Mouse (Mus musculus) heart, embryonic 14.5 days (tissue): ENCODE results near the gene Rxra. TPM values are rescaled to one million over a fixed set of nuclear protein-coding genes. Genes with fewer than 3 reads are reported as not detected.

ENCODE experiments used
- ATAC-seq: fragments of 200-750 bp; cut with Nextera tagmentation; 2 replicates; pipeline ENCODE4 v1.8.0; 2017; ENCODE audit warnings: low read depth, moderate TSS enrichment; ENCODE audit not compliant: insufficient number of reproducible peaks, insufficient read depth, low FRiP score
- H3K27ac ChIP-seq, 2 experiments: fragments of 200-500 bp in 1 of 2; fragments of 300-500 bp in 1 of 2; sonication (generic) in 1 of 2; replicated peaks in 1 of 2; 2 replicates each; pipeline ENCODE4 v1.5.1; 2012 to 2014; ENCODE audit warnings: low read depth in 2 of 2, low read length in 2 of 2, control low read depth in 1 of 2, mild to moderate bottlenecking in 1 of 2, mixed read lengths in 1 of 2; ENCODE audit not compliant: control insufficient read depth in 1 of 2, insufficient read depth in 1 of 2
- H3K27me3 ChIP-seq: fragments of 300-500 bp; sonication (generic); 2 replicates; pipeline ENCODE4 v1.6.1; 2014; ENCODE audit warnings: mild to moderate bottlenecking, low read length, control low read depth; ENCODE audit not compliant: control insufficient read depth, insufficient read depth
- H3K36me3 ChIP-seq: fragments of 300-500 bp; sonication (generic); 2 replicates; pipeline ENCODE4 v1.6.1; 2014; ENCODE audit warnings: mild to moderate bottlenecking, control low read depth, low read length, mixed read lengths; ENCODE audit not compliant: control insufficient read depth, insufficient read depth
- H3K4me1 ChIP-seq, 2 experiments: fragments of 200-500 bp in 1 of 2; fragments of 300-500 bp in 1 of 2; sonication (generic) in 1 of 2; 2 replicates each; pipeline ENCODE4 v1.6.1; 2012 to 2014; ENCODE audit warnings: low read length in 2 of 2, control low read depth in 1 of 2, mixed read lengths in 1 of 2; ENCODE audit not compliant: control insufficient read depth in 2 of 2, insufficient read depth in 2 of 2
- H3K4me2 ChIP-seq: fragments of 300-500 bp; sonication (generic); 2 replicates; pipeline ENCODE4 v1.6.1; 2014; ENCODE audit warnings: mild to moderate bottlenecking, low read length
- H3K4me3 ChIP-seq, 2 experiments: fragments of 200-500 bp in 1 of 2; fragments of 300-500 bp in 1 of 2; sonication (generic) in 1 of 2; 2 replicates each; pipeline ENCODE4 v1.5.1; 2012 to 2014; ENCODE audit warnings: low read length in 2 of 2, mild to moderate bottlenecking in 2 of 2, control low read depth in 1 of 2, low read depth in 1 of 2, moderate library complexity in 1 of 2; ENCODE audit not compliant: control insufficient read depth in 1 of 2, insufficient read depth in 1 of 2
- H3K9ac ChIP-seq: fragments of 300-500 bp; sonication (generic); 2 replicates; pipeline ENCODE4 v1.6.1; 2014; ENCODE audit warnings: mild to moderate bottlenecking, low read length
- H3K9me3 ChIP-seq: fragments of 300-500 bp; sonication (generic); 2 replicates; pipeline ENCODE4 v1.6.1; 2016; ENCODE audit warnings: low read length, control low read depth; ENCODE audit not compliant: control insufficient read depth
- WGBS: fragments of 180-500 bp; shearing (Covaris S2); extraction: QIAGEN DNeasy Blood & Tissue Kit; methylation state at CpG from one replicate; pipeline ENCODE4 v1.1.7; 2014; 5-methylcytosine and 5-hydroxymethylcytosine counted together
- polyA plus RNA-seq: library from polyadenylated mRNA; unstranded; fragments of >200 nt; fragmentation: Nextera tagmentation; extraction: Ambion mirVana; gene quantifications from 2 replicates; pipeline ENCODE4 v1.2.1, GENCODE M21; 2014

Rxra gene
- polyA plus RNA-seq, 1 experiment from 2014 or later = 5.2 TPM

DNA sequence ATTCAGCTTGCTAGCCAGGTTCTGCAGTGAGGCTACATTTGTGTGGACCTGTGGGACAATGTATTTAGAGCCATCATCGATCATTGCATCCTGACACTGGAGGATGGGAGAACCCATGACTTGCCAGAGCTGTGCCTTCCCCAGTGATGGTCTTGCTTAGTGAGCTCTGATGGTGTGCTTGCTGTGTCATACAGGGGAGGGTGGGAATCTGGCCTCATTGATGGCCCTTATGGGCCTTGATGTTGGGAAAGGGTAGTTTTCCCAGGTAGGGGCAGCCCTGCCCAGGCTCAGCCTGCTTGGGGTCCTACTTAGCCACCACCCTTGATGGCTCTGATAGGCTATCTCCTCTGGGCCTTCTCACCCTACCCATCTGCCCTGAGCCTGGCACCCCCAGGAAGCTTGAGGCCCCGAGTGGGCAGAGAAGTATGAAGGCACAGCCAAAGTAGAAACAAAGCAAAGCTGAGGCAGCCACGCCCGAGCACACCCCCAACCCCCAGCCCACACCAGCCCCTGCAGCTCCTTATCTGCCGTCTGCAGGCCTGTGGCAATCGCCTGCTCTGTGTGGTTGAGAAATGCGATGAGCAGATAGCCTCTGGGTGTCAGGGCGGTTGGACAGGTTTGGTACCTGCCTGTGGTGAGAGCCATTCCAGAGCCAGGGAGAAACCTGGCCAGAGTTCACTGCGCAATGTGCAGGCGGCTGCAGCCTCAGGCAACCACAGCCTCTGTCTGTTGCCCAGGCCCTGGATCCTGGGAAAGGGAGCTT is 26.8 kb downstream of the Rxra start:
- no peaks in the 10 kb centered on the region for H3K27me3 ChIP-seq
- H3K9me3 ChIP-seq = no peaks in the 10 kb centered on the region
- no peak overlapping the region for H3K4me2 ChIP-seq
- no peak overlapping the region for H3K9ac ChIP-seq
- H3K36me3 ChIP-seq = 0 out of 2 replicates have a peak, but pooled peaks cover under 1% of the 10 kb centered on the region
- H3K4me1 ChIP-seq = peaks cover 66 to 77% of the 10 kb centered on the region in 2 experiments
- 46% methylated on average over 10 of the region's 10 CpGs for WGBS
- ATAC-seq = no peak
- H3K4me3 ChIP-seq = no peak overlapping the region
- no peak overlapping the region for H3K27ac ChIP-seq

DNA sequence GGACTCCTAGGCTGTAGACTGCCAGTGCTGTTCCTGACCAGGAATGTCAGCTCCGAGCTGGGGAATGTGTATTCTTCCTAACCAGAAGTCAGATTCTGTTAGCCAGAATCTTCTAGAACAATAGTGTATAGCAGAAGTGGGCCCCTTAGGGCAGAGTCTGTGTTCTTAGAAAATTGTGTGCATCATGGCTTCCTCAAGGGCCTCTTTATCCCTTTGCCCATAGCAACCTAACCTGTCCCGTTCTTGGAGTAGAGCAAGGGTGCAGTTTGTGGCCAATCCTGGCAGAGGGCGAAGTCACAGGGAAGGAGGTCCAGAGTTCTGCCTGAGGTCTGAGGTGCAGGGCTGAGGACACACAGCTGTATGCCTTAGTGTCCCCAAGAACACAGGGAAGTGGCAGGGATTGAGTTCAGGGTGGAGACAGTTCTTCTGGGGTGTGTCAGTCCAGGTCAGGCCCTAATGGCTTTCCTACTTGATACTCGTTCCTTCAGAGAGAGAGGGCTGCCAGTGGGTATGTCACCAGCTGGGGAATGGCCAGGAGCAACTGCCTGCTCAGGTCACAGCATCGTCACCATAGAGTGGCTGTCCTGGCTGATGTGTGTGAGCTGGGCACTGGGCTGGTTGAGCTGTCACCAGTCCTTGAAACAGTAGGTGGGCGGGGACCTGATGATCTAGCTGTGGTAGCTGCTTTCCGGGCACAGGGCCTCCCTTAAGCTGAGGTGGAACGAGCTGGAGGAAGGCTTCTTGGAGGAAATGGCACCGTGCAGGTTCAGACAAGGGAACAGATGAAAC is 27.8 kb downstream of the Rxra start:
- 0 out of 2 replicates have a peak, but pooled peaks cover 4% of the 10 kb centered on the region for H3K36me3 ChIP-seq
- peak overlapping the region in 1 of 2 experiments; percentile 51; a peak in 3 of 4 replicates for H3K27ac ChIP-seq
- 0 out of 2 replicates have a peak overlapping the region, but pooled peaks have one; percentile 3 for H3K9ac ChIP-seq
- ATAC-seq = no peak
- 38% methylated on average over 9 of the region's 9 CpGs for WGBS
- no peaks in the 10 kb centered on the region for H3K27me3 ChIP-seq
- H3K4me1 ChIP-seq = peaks cover 58 to 67% of the 10 kb centered on the region in 2 experiments
- H3K4me2 ChIP-seq = no peak overlapping the region
- H3K9me3 ChIP-seq = no peaks in the 10 kb centered on the region
- H3K4me3 ChIP-seq = no peak overlapping the region

DNA sequence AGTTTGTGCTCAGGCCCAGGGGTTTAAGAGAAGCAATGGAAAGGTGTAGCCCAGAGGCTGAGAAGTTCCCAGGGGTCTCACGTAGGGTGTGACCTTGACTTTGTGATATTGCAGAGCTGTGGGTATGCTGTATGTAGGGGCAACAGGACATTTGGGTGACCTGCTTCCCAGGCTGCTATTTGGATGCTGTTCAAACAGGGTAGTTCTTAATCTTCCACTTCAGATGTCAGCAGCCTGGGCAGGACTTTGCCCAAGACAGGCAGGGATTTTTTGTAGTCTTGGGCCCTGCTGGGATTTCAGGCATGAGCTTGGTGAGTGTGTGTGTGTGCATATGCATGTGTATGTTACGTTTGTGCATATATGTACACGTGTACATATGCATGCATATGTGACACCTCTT is 28.4 kb downstream of the Rxra start:
- ATAC-seq = no peak
- WGBS = 73% methylated on average over 3 of the region's 3 CpGs
- no peak overlapping the region for H3K4me3 ChIP-seq
- H3K4me2 ChIP-seq = no peak overlapping the region
- 0 out of 2 replicates have a peak overlapping the region, but pooled peaks have one; percentile 3 for H3K9ac ChIP-seq
- peak overlapping the region in 1 of 2 experiments; percentile 51; a peak in 2 of 4 replicates for H3K27ac ChIP-seq
- H3K27me3 ChIP-seq = no peaks in the 10 kb centered on the region
- H3K9me3 ChIP-seq = no peaks in the 10 kb centered on the region
- H3K4me1 ChIP-seq = peaks cover 52 to 61% of the 10 kb centered on the region in 2 experiments
- H3K36me3 ChIP-seq = 0 out of 2 replicates have a peak, but pooled peaks cover 4% of the 10 kb centered on the region

DNA sequence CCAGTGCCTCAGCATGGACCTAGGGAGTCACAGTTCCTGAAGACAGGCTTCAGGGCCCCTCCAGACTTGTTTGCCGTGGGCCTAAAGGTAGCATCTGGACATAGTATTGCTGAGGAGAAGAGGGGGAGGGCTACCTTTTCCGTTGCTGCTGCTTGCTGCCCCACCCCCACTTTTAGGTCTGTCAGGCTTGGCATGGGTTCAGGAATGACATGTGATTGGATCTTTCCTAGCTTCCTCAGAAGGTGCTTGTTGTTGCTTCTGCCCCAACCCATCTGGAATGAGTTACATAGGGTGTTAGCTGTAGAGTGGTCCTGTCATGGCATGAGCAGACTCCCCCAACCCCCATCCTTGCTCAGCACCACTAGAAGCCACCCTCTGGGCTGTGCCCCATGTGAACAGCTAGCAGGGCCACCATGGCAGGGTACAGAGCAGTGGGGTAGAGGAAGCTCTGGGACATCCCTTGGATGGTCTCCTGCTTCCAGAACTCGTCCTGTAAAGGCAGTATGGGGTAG is 34.7 kb downstream of the Rxra start:
- peaks cover 58 to 62% of the 10 kb centered on the region in 2 experiments for H3K4me1 ChIP-seq
- WGBS = 21% methylated on average over 3 of the region's 3 CpGs
- H3K9me3 ChIP-seq = no peaks in the 10 kb centered on the region
- ATAC-seq = no peak
- H3K9ac ChIP-seq = no peak overlapping the region
- no peak overlapping the region for H3K4me3 ChIP-seq
- peak overlapping the region; percentile 6; the same call in 1 of the 2 replicates for H3K4me2 ChIP-seq
- no peaks in the 10 kb centered on the region for H3K27me3 ChIP-seq
- H3K36me3 ChIP-seq = 0 out of 2 replicates have a peak, but pooled peaks cover 4% of the 10 kb centered on the region
- H3K27ac ChIP-seq = no peak overlapping the region

DNA sequence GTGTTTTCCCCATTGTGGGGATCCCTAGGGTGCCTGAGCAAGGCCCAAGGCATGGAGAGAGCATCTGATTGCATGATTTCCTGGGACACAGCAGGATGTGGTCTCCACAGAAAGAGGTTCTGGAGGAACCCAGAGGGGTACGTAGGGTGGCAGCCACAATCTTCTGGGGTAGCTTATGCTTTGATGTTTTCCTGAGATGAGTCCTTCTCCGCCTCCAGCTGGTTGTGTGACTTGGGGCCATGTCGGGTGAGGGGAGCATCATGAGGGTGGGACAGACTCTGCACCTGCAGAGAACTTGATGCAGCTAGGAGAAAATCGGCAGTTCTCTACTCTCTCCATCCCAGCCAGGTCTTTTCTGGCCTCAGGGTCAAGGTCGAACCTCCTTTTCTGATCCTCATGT is 36.4 kb downstream of the Rxra start:
- Histone ChIP-seq H3K27me3 (no peaks in the 10 kb centered on the region), H3K4me2 (0 out of 2 replicates have a peak overlapping the region, but pooled peaks have one; percentile 27), H3K27ac (peak overlapping the region; percentile 27 to 53; a peak in 1 of 4 replicates), H3K9me3 (no peaks in the 10 kb centered on the region), H3K4me3 (no peak overlapping the region), H3K36me3 (0 out of 2 replicates have a peak, but pooled peaks cover 4% of the 10 kb centered on the region), H3K9ac (0 out of 2 replicates have a peak overlapping the region, but pooled peaks have one; percentile 27), H3K4me1 (peaks cover 63 to 79% of the 10 kb centered on the region in 2 experiments)
- WGBS = 67% methylated on average over 5 of the region's 5 CpGs
- no peak for ATAC-seq

DNA sequence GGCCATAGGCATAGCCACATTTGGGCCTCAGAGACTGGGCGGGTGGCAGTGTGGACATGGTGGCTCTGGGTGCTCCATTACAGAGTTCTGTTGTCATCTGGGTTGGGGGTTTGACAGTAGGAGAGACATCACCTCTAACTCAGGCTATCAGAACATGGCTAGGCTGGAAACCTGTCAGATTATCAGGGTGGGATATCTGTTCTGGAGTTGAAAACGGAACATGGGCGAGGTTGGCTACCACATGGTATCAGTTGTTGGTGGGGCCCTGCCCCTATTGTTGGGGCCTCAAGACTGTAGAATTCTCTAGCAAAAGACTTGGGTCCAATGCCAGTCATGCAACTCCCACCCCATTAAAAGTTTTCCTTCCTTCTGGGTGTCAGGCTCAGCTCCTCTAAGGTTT is 37.1 kb downstream of the Rxra start:
- H3K4me2 ChIP-seq = peak overlapping the region; percentile 27; the same call in 1 of the 2 replicates
- H3K36me3 ChIP-seq = 0 out of 2 replicates have a peak, but pooled peaks cover under 1% of the 10 kb centered on the region
- no peak overlapping the region for H3K4me3 ChIP-seq
- H3K9me3 ChIP-seq = no peaks in the 10 kb centered on the region
- 83% methylated on average over 3 of the region's 3 CpGs for WGBS
- peaks cover 70 to 87% of the 10 kb centered on the region in 2 experiments for H3K4me1 ChIP-seq
- H3K27ac ChIP-seq = peak overlapping the region in 1 of 2 experiments; percentile 53; a peak in 2 of 4 replicates
- H3K9ac ChIP-seq = no peak overlapping the region
- no peak for ATAC-seq
- H3K27me3 ChIP-seq = no peaks in the 10 kb centered on the region

DNA sequence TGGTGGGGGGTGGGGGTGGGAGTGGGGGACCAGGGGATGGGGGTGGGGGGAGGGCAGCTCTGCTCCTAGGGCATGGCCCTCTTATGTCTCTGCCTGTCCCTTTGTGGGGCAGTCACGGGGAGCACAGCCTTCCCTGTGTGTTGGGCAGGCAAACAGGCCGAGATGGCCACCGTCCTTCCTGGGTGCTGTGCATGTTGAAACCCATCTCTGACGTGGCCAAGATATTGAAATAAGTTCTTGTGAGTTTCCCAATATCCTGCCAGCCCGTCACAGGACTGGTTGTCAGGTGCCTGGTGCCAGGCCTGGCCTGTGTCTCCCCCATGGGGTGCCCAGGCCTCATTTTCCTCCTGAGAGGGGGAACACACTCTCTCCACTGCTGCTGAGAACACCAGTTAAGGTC is 37.9 kb downstream of the Rxra start:
- Histone ChIP-seq H3K27ac (no peak overlapping the region), H3K4me2 (no peak overlapping the region), H3K4me1 (peaks cover 76 to 94% of the 10 kb centered on the region in 2 experiments), H3K36me3 (no peaks in the 10 kb centered on the region), H3K9ac (no peak overlapping the region), H3K27me3 (no peaks in the 10 kb centered on the region), H3K4me3 (no peak overlapping the region), H3K9me3 (no peaks in the 10 kb centered on the region)
- ATAC-seq = no peak
- 81% methylated on average over 5 of the region's 5 CpGs for WGBS
